Mouse (Mus musculus): Measurements from ENCODE around the gene Ppara. TPM values are rescaled to one million over a fixed set of nuclear protein-coding genes. Genes with fewer than 3 reads are reported as not detected.
A peak's percentile ranks its signal among the peaks of the same experiment; 100 is the strongest.

The Ppara gene
- polyA plus RNA-seq, 1 experiment from 2014 or later, result 1.3 TPM

DNA sequence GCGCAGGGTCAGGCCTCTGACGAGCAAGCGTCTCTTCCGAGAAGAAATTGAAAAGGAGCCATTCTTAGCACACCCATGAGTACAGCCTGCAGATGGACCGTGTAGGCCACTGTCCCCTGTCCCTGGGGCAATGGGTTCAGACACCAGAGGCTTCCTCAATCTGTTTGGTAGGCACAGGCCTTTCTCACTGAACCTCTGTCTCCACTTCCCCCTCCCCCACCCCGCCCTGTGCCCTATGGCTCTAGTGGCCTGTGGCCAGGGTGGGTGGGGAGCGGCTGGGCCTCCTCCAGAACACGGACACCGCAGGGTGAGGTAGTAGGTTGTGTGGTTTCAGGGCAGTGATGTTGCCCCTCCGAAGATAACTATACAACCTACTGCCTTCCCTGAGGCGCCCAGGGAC lies 27.8 kb upstream of the Ppara start:
- Histone ChIP-seq H3K36me3 (replicated peaks) (peaks cover 21% of the 10 kb centered on the region), H3K9ac (no peak overlapping the region), H3K27ac (no peak overlapping the region), H3K4me3 (no peak overlapping the region), H3K27me3 (replicated peaks) (peaks cover 5% of the 10 kb centered on the region; the same call in 1 of the 2 replicates), H3K4me1 (peaks cover 21% of the 10 kb centered on the region), H3K9me3 (no peaks in the 10 kb centered on the region), H3K4me2 (no peak overlapping the region)
- no peak for ATAC-seq (replicated peaks)
- 87% methylated on average over 11 of the region's 11 CpGs for WGBS

DNA sequence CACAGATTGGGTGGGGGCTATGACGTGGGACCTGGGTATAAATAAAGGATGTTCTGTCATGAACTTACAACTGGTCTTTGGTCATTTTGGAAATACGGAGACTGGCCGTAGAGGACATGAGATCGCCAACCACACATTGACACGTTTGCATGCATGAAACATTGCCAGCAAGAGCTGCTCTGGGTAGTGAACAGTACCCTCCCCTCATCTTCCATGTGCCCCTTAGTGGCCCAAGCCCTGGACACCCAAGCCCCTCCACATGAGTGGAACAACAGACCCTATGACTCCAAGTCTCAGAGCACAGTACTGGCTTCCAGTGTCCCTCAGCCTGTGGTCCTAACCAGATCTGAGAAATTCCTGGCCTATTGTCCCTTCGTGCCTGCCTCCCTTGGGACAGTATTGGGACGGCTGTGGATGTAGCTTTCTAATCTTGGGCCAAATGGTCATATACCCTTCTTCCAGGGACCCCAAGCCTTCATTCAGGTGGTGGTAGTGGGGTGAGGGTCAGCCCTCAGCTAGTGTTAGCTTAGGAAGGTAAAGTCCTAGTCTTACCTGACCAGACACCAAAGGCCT lies 27.2 kb upstream of the Ppara start:
- no peak for ATAC-seq (replicated peaks)
- no peak overlapping the region for H3K27ac ChIP-seq
- H3K4me2 ChIP-seq, result no peak overlapping the region

DNA sequence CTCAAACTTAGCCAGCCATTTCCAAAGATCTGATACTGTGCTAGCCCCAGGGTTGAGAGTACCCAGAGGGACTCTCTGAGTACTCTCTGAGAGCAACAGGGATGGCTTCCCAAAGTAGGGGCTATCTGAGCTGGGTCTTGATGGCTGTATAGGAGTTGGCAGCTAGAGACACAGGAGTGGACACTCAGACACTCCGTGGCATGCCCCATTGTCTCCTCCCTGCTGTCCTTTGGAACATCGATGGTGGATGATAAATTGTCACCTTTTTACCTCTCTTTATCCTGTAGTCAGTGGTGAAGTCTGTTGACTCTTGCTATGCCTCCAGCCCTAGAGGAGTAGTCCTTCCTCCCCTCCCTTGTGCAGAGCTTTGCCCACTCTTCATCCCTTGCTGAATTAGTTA lies 26.6 kb upstream of the Ppara start:
- ATAC-seq (replicated peaks), result no peak
- H3K27me3 ChIP-seq (replicated peaks), result peaks cover 5% of the 10 kb centered on the region; the same call in 1 of the 2 replicates
- no peaks in the 10 kb centered on the region for H3K9me3 ChIP-seq
- peaks cover 16% of the 10 kb centered on the region for H3K4me1 ChIP-seq
- H3K4me2 ChIP-seq, result no peak overlapping the region
- H3K27ac ChIP-seq, result no peak overlapping the region
- H3K36me3 ChIP-seq (replicated peaks), result peaks cover 15% of the 10 kb centered on the region
- H3K4me3 ChIP-seq, result no peak overlapping the region
- no peak overlapping the region for H3K9ac ChIP-seq
- WGBS, result 89% methylated on average over 2 of the region's 2 CpGs

More for the DNA sequence above, 27.2 kb upstream of the Ppara start:
- 84% methylated on average over 7 of the region's 7 CpGs for WGBS
- Histone ChIP-seq H3K9me3 (no peaks in the 10 kb centered on the region), H3K27me3 (replicated peaks) (peaks cover 5% of the 10 kb centered on the region; the same call in 1 of the 2 replicates), H3K4me3 (no peak overlapping the region), H3K4me1 (peaks cover 21% of the 10 kb centered on the region), H3K36me3 (replicated peaks) (peaks cover 19% of the 10 kb centered on the region), H3K9ac (no peak overlapping the region)

DNA sequence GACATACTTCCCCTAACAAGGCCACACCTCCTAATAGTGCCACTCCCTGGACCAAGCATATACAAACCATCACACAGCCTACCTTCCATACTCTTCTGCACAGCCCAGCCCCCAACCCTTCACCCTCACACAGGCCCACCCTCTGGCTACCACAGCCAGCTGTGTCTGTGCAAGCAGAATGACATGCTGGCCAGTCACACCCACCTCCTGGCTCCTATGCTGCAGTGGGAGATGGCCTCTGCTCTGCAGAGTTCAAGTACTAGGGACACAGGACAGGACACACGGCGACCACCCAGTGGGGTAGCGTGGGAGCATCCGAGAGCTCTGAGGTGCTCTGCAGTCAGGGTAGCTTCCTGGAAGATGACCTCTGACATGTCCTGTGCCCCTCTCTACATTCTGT lies 25.9 kb upstream of the Ppara start:
- no peaks in the 10 kb centered on the region for H3K9me3 ChIP-seq
- H3K27ac ChIP-seq, result peak overlapping the region; percentile 25; the same call in 1 of the 2 replicates
- peak; percentile 48 for ATAC-seq (replicated peaks)

DNA sequence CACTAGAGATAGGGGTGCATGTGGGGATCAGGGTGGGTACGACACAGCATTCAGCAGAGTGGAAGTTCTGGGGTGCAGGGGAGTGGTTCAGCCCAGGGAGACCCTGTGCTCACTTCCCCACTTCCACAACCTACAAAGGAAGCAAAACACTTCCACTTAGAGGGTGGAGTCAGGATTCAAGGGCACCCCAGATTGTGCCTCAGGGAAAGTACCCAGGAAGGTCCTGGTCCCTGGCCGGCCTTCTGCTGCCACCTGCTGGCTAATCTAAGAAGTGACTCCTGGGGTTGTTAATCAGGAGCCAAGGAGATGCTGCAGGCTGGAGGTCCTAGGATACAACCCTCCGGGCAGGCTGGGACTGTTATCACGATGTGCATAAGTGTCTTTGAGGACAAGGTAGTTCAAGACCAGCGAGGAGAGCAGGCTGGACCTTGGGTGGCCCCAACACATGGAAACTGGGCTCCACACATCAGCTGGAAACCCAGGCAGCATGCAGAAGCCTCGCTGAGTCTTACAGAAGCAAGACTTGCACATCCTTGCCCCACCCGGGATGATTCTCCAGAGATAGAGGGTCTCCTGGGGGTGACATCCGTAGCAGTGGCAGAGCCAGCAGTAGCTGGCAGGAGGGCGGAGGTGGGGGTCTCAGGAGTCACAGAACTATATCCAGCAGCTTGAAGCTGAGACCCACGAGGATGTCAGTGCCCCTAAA lies 25.4 kb upstream of the Ppara start:
- Histone ChIP-seq H3K9ac (no peak overlapping the region; the same call in 1 of the 2 replicates), H3K27ac (peak overlapping the region; percentile 61), H3K4me1 (peaks cover 15% of the 10 kb centered on the region), H3K4me2 (no peak overlapping the region), H3K4me3 (no peak overlapping the region), H3K27me3 (replicated peaks) (peaks cover 5% of the 10 kb centered on the region; the same call in 1 of the 2 replicates), H3K9me3 (no peaks in the 10 kb centered on the region), H3K36me3 (replicated peaks) (peaks cover 6% of the 10 kb centered on the region)
- 35% methylated on average over 10 of the region's 10 CpGs for WGBS
- ATAC-seq (replicated peaks), result peak; percentile 46

More for the DNA sequence above, 25.9 kb upstream of the Ppara start:
- Histone ChIP-seq H3K4me3 (no peak overlapping the region), H3K36me3 (replicated peaks) (peaks cover 12% of the 10 kb centered on the region), H3K27me3 (replicated peaks) (peaks cover 5% of the 10 kb centered on the region; the same call in 1 of the 2 replicates), H3K9ac (no peak overlapping the region), H3K4me1 (peaks cover 15% of the 10 kb centered on the region), H3K4me2 (no peak overlapping the region)
- WGBS, result 89% methylated on average over 4 of the region's 4 CpGs

DNA sequence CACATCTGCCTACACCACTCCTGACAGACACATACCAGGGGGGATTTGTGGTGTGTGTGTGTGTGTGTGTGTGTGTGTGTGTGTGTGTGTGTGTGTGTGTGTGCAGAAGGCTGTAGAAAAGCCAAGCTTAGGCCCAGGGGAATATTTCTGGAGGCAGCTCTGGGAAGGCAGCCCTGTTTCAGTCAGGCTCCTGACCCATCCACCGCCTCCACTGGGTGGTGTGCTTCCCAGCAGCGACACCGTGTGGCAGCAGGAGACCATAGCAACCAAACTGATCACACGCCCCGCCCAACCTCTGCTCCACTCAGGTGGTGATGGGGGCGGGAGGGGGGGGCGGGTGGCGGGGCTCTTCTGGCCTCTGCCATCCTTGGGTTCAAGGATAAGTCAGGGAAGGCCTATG lies 24.6 kb upstream of the Ppara start:
- no peaks in the 10 kb centered on the region for H3K9me3 ChIP-seq

DNA sequence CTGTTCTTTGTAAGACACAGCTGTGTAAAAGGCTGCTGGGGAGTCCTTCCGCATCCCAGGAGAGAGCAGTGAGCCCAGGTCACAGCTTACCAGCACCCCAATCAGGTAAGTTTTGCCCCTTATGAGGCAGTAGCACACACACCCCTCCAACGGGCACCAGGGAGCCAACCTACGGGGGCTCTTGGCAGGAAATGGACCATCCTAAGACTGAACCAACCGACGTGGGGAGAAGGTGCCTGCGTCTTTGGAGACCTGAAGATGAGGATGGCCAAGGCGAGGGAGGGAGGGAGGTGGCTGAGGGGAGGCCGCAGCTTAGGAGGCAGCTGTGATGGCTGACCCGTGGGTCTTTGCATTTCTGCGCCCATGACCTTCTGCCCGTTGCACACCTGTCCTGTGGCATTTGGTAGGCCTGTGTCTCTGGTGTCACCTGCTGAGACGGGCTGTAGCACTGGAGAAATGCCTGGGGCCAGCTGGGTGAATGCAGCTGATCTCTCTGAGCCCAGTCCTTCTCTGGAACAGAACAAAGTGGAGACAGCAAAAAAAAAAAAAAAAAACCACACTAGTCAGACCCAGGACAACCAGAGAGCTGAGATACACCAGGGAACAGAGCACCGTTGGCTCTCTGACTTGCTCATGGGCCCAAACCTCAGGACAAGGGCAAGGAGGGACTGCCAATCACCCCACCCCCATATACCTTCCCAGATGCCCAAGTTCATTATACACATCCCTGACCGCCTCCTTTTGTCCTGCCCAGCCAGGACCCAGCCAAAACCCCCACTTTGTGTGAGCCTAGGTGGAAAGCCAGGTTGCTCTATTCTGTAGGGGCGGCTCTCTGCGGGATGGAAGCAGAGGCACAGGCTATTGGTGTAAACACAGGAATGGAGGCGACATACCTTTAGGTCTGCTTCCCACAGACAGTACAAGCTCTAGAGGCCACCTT lies 23.9 kb upstream of the Ppara start:
- WGBS, result 80% methylated on average over 17 of the region's 17 CpGs
- no peaks in the 10 kb centered on the region for H3K9me3 ChIP-seq
- H3K27ac ChIP-seq, result no peak overlapping the region
- H3K36me3 ChIP-seq (replicated peaks), result no peaks in the 10 kb centered on the region
- no peak overlapping the region for H3K9ac ChIP-seq
- H3K4me1 ChIP-seq, result peaks cover 15% of the 10 kb centered on the region
- H3K4me3 ChIP-seq, result no peak overlapping the region
- H3K27me3 ChIP-seq (replicated peaks), result peaks cover 11% of the 10 kb centered on the region; the same call in 1 of the 2 replicates
- ATAC-seq (replicated peaks), result no peak
- 0 out of 2 replicates have a peak overlapping the region, but pooled peaks have one; percentile 20 for H3K4me2 ChIP-seq

More for the DNA sequence above, 24.6 kb upstream of the Ppara start:
- no peaks in the 10 kb centered on the region for H3K36me3 ChIP-seq (replicated peaks)
- H3K9ac ChIP-seq, result no peak overlapping the region
- 4% methylated on average over 7 of the region's 8 CpGs for WGBS
- ATAC-seq (replicated peaks), result peak; percentile 67
- H3K4me1 ChIP-seq, result peaks cover 15% of the 10 kb centered on the region
- peaks cover 10% of the 10 kb centered on the region; the same call in 1 of the 2 replicates for H3K27me3 ChIP-seq (replicated peaks)
- peak overlapping the region; percentile 61; the same call in 1 of the 2 replicates for H3K27ac ChIP-seq
- H3K4me3 ChIP-seq, result no peak overlapping the region
- H3K4me2 ChIP-seq, result 0 out of 2 replicates have a peak overlapping the region, but pooled peaks have one; percentile 20

DNA sequence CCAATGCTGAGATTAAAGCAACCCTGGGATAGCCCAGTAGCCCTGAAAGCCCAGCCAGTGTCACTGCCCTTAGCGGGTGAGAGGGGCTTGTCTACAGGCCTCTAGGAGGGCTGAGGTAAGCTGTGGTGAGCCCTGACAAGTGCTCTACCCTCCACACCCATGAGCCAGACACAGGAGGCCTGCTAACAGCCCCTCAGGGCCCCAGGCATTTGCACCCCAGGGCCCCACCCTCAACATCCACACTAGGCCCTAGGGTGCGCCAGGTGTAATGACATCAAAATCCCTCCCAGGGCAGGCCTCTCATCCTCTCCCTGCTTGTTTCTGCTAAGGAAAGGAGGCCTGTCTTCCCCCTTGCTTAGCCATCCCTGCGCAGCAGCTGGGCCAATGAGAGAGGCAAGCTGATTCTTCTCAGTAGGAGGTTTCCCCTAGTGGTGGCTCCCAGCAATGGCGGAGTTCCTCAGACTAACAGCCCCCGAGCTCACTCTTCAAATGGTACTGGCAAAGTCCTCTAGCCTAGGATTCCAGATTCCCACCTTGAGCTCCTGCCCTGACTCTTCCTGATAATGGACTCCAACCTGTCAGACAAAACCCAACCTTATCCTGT lies 22.1 kb upstream of the Ppara start:
- H3K9me3 ChIP-seq, result no peaks in the 10 kb centered on the region
- H3K9ac ChIP-seq, result no peak overlapping the region
- H3K36me3 ChIP-seq (replicated peaks), result no peaks in the 10 kb centered on the region
- no peak overlapping the region for H3K4me3 ChIP-seq
- no peak overlapping the region for H3K4me2 ChIP-seq
- H3K4me1 ChIP-seq, result peaks cover 15% of the 10 kb centered on the region
- peaks cover 11% of the 10 kb centered on the region; the same call in 1 of the 2 replicates for H3K27me3 ChIP-seq (replicated peaks)
- no peak for ATAC-seq (replicated peaks)
- H3K27ac ChIP-seq, result no peak overlapping the region
- WGBS, result 43% methylated on average over 5 of the region's 5 CpGs

DNA sequence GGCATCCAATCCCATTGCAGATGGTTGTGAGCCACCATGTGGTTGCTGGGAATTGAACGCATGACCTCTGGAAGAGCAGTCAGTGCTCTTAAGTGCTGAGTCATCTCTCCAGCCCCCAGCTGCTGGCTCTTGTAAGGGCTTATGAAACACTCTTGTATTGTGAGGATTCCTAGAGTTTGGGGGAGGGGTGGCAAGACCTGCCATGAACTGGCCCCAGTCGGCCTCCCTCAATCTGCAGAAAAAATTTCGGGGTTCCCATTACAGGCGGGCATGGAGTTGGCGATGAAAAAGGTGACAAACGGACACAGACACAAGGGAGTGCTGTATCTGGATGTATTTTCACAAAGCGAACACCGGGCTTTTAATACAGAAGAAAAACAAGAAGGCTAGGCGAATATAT lies 21.4 kb upstream of the Ppara start:
- Histone ChIP-seq H3K4me2 (no peak overlapping the region), H3K9me3 (no peaks in the 10 kb centered on the region)
- ATAC-seq (replicated peaks), result no peak

DNA sequence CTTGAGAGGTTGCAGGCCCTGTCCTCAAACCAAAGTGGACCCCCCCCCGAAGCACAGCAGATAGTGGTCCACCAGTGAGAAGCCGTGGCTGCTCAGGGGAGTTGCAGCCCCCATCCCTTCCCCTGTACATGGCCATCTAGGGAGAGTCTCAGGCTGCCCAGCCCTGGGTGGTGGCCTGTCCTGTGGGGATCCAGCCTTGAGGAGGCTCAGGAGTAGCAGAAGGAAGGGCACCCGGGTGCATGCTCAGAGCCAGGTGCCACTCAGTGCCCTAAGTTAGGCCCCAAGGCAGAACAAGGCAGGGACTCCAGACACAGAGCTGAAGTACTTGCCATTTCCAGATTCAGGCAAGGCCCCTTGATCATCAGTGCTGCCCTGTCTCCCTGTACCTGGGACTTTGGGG lies 19.7 kb upstream of the Ppara start:
- Histone ChIP-seq H3K4me1 (peaks cover 6% of the 10 kb centered on the region), H3K4me2 (no peak overlapping the region), H3K27me3 (replicated peaks) (peaks cover 11% of the 10 kb centered on the region; the same call in 1 of the 2 replicates), H3K27ac (no peak overlapping the region), H3K9me3 (no peaks in the 10 kb centered on the region), H3K4me3 (no peak overlapping the region), H3K36me3 (replicated peaks) (no peaks in the 10 kb centered on the region), H3K9ac (no peak overlapping the region)
- no peak for ATAC-seq (replicated peaks)
- WGBS, result 83% methylated on average over 3 of the region's 3 CpGs

More for the DNA sequence above, 21.4 kb upstream of the Ppara start:
- Histone ChIP-seq H3K4me3 (no peak overlapping the region), H3K27ac (no peak overlapping the region), H3K36me3 (replicated peaks) (no peaks in the 10 kb centered on the region), H3K9ac (no peak overlapping the region), H3K4me1 (peaks cover 15% of the 10 kb centered on the region), H3K27me3 (replicated peaks) (peaks cover 11% of the 10 kb centered on the region; the same call in 1 of the 2 replicates)
- 90% methylated on average over 9 of the region's 9 CpGs for WGBS

DNA sequence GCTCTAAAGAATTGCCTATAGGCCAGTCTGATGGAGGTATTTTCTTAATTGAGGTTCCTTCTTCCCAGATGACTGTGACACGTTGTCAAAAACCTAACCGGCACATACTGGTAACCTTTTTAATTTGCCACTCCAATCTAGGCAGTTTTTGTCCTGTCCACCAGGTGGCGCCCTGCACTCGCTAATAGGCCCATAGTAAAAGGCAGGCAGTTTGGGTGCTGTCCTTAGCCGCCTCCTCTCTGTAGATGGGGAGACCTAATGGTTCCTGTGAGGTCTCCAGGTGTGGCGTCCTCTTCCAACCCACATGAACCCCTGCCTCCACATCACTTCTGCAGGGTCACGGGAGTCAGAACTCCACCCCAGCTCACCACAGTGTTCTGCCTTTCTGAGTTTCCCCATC lies 18.7 kb upstream of the Ppara start:
- WGBS, result 6% methylated on average over 7 of the region's 7 CpGs
- Histone ChIP-seq H3K4me1 (no peaks in the 10 kb centered on the region), H3K9me3 (no peaks in the 10 kb centered on the region), H3K4me3 (no peak overlapping the region), H3K27me3 (replicated peaks) (peaks cover 11% of the 10 kb centered on the region; the same call in 1 of the 2 replicates), H3K36me3 (replicated peaks) (no peaks in the 10 kb centered on the region), H3K27ac (no peak overlapping the region), H3K4me2 (no peak overlapping the region), H3K9ac (no peak overlapping the region)
- 0 out of 2 replicates have a peak, but pooled peaks have one; percentile 37 for ATAC-seq (replicated peaks)

Measured in midbrain, embryonic 15.5 days (tissue).